Mouse (Mus musculus) C2C12 (cell line): ENCODE measurements at regions not wholly inside any gene's neighbourhood (a gene's known extent, or its start where the extent isn't known, plus 50 kb on each side); places are given as distances from the start of the nearest gene placed in this dataset.

ENCODE experiments used
- CEBPB ChIP-seq: IDR thresholded peaks from one replicate; pipeline ENCODE4 v1.6.1; 2011; ENCODE audit warnings: low read depth, mild to moderate bottlenecking, control low read depth, moderate library complexity
- CTCF ChIP-seq: IDR thresholded peaks from one replicate; pipeline ENCODE4 v1.5.1; 2011; ENCODE audit not compliant: control insufficient read depth, insufficient read depth, insufficient read length
- MAX ChIP-seq: IDR thresholded peaks from one replicate; pipeline ENCODE4 v1.6.1; 2011; ENCODE audit warnings: mild to moderate bottlenecking, control low read depth
- MYOD1 ChIP-seq: IDR thresholded peaks from one replicate; pipeline ENCODE4 v1.6.1; 2011; ENCODE audit warnings: low read depth; ENCODE audit not compliant: control insufficient read depth, insufficient read length
- MYOG ChIP-seq: IDR thresholded peaks from one replicate; pipeline ENCODE4 v1.6.1; 2011; ENCODE audit not compliant: control insufficient read depth, insufficient read length; ENCODE audit errors: extremely low read depth

GRCm38 (mm10) chr10:66741819-66742218, 354.1 kb upstream of the Jmjd1c start:
- TF ChIP-seq CTCF: no peak
- no peak for TF ChIP-seq MAX
- no peak for TF ChIP-seq CEBPB
- no peak for TF ChIP-seq MYOD1
- no peak for TF ChIP-seq MYOG
